Mouse (Mus musculus) CH12.LX (cell line): ENCODE data around the gene AC141477.1. TPM values are rescaled to one million over a fixed set of nuclear protein-coding genes. Genes with fewer than 3 reads are reported as not detected.

Experiments used
- DNase-seq: peaks from one replicate; pipeline ENCODE4 v3.0.0-alpha.2; 2013; ENCODE audit errors: extremely low read depth
- H3K27ac ChIP-seq: 2 replicates; pipeline ENCODE4 v1.5.1; 2012; ENCODE audit warnings: low read depth, mild to moderate bottlenecking, control low read depth, moderate library complexity; ENCODE audit not compliant: insufficient read depth
- H3K27me3 ChIP-seq: replicated peaks from 2 replicates; pipeline ENCODE3; 2012; ENCODE audit warnings: inconsistent platforms
- H3K36me3 ChIP-seq, 2 experiments: replicated peaks in 1 of 2; 2 replicates each; pipeline versions ENCODE3 to v1.6.1; 2012; ENCODE audit warnings: inconsistent platforms in 1 of 2, low read length in 1 of 2, mild to moderate bottlenecking in 1 of 2, mixed read lengths in 1 of 2, moderate library complexity in 1 of 2; ENCODE audit not compliant: control insufficient read depth in 1 of 2, insufficient read depth in 1 of 2
- H3K4me1 ChIP-seq, 2 experiments: 2 replicates each; pipeline ENCODE4 v1.6.1; 2012; ENCODE audit warnings: inconsistent platforms in 1 of 2, moderate library complexity in 1 of 2; ENCODE audit not compliant: insufficient read depth in 2 of 2, control insufficient read depth in 1 of 2
- H3K4me2 ChIP-seq: 2 replicates; pipeline ENCODE4 v1.6.1; 2012; ENCODE audit warnings: low read depth, mild to moderate bottlenecking, control low read depth; ENCODE audit not compliant: poor library complexity, insufficient read depth, severe bottlenecking
- H3K4me3 ChIP-seq, 3 experiments: fragments of 150-350 bp in 1 of 3; sonication (generic) in 1 of 3; replicated peaks in 1 of 3; 2 replicates each; pipeline versions ENCODE3 to v1.5.1; 2011 to 2012; ENCODE audit warnings: low read depth in 2 of 3, low read length in 2 of 3, mild to moderate bottlenecking in 2 of 3, moderate library complexity in 2 of 3, control low read depth in 1 of 3, improper control_type of control experiment in 1 of 3, inconsistent platforms in 1 of 3, mixed read lengths in 1 of 3; ENCODE audit not compliant: poor library complexity in 1 of 3
- H3K79me2 ChIP-seq: replicated peaks from 2 replicates; pipeline ENCODE4 v1.6.1; 2012; ENCODE audit warnings: mild to moderate bottlenecking, moderate library complexity; ENCODE audit not compliant: control insufficient read depth, poor library complexity, insufficient read depth, severe bottlenecking; ENCODE audit errors: extremely low read depth
- H3K9ac ChIP-seq: 2 replicates; pipeline ENCODE4 v1.6.1; 2012; ENCODE audit warnings: low read depth, mild to moderate bottlenecking, control low read depth, moderate library complexity; ENCODE audit not compliant: insufficient read depth
- H3K9me3 ChIP-seq: replicated peaks from 2 replicates; pipeline ENCODE3; 2012; ENCODE audit warnings: low read length, inconsistent platforms, mixed read lengths
- BHLHE40 ChIP-seq: IDR thresholded peaks from 2 replicates; pipeline ENCODE4 v1.6.1; 2011; ENCODE audit warnings: mild to moderate bottlenecking, low read depth, low read length, improper control_type of control experiment
- CHD1 ChIP-seq: IDR thresholded peaks from 2 replicates; pipeline ENCODE4 v1.6.1; 2012; ENCODE audit warnings: low read depth, low read length, improper control_type of control experiment, inconsistent platforms
- CHD2 ChIP-seq: IDR thresholded peaks from 2 replicates; pipeline ENCODE4 v1.6.1; 2011; ENCODE audit warnings: low read length, improper control_type of control experiment
- CTCF ChIP-seq, 2 experiments: IDR thresholded peaks in 1 of 2; conservative IDR thresholded peaks in 1 of 2; 2 replicates each; pipeline ENCODE4 v1.5.1; 2011 to 2012; ENCODE audit warnings: low read depth in 2 of 2, low read length in 2 of 2, improper control_type of control experiment in 1 of 2, inconsistent platforms in 1 of 2, mild to moderate bottlenecking in 1 of 2, moderate library complexity in 1 of 2
- E2F4 ChIP-seq: IDR thresholded peaks from 2 replicates; pipeline ENCODE4 v1.6.1; 2011; ENCODE audit warnings: low read depth, low read length, improper control_type of control experiment; ENCODE audit not compliant: insufficient replicate concordance
- EP300 ChIP-seq: IDR thresholded peaks from 2 replicates; pipeline ENCODE4 v1.6.1; 2011; ENCODE audit warnings: low read length, improper control_type of control experiment
- ETS1 ChIP-seq: conservative IDR thresholded peaks from 2 replicates; pipeline ENCODE4 v1.6.1; 2012; ENCODE audit warnings: low read depth, mild to moderate bottlenecking, inconsistent platforms, low read length, improper control_type of control experiment, moderate library complexity
- IRF4 ChIP-seq: IDR thresholded peaks from 2 replicates; pipeline ENCODE4 v1.6.1; 2014; ENCODE audit warnings: low read depth, mild to moderate bottlenecking, inconsistent platforms, low read length, improper control_type of control experiment
- JUN ChIP-seq: IDR thresholded peaks from 2 replicates; pipeline ENCODE4 v1.6.1; 2011; ENCODE audit warnings: low read depth, mild to moderate bottlenecking, low read length, improper control_type of control experiment, moderate library complexity; ENCODE audit not compliant: insufficient read depth
- JUND ChIP-seq: conservative IDR thresholded peaks from 2 replicates; pipeline ENCODE4 v1.6.1; 2011; ENCODE audit warnings: low read depth, low read length, improper control_type of control experiment
- MAFK ChIP-seq: IDR thresholded peaks from 2 replicates; pipeline ENCODE4 v1.6.1; 2011; ENCODE audit warnings: low read length, improper control_type of control experiment; ENCODE audit not compliant: insufficient replicate concordance
- MAZ ChIP-seq: IDR thresholded peaks from 2 replicates; pipeline ENCODE4 v1.6.1; 2012; ENCODE audit warnings: low read depth, mild to moderate bottlenecking, inconsistent platforms, low read length, improper control_type of control experiment, moderate library complexity
- NELFE ChIP-seq: IDR thresholded peaks from 2 replicates; pipeline ENCODE4 v1.6.1; 2011; ENCODE audit warnings: low read depth, low read length, improper control_type of control experiment
- NRF1 ChIP-seq: IDR thresholded peaks from 2 replicates; pipeline ENCODE4 v1.6.1; 2014; ENCODE audit warnings: low read depth, mild to moderate bottlenecking, inconsistent platforms, low read length, improper control_type of control experiment, moderate library complexity
- PAX5 ChIP-seq: IDR thresholded peaks from 2 replicates; pipeline ENCODE4 v1.6.1; 2012; ENCODE audit warnings: low read length, inconsistent platforms, mixed read lengths
- RAD21 ChIP-seq: IDR thresholded peaks from 2 replicates; pipeline ENCODE4 v1.6.1; 2011; ENCODE audit warnings: low read depth, mild to moderate bottlenecking, low read length, improper control_type of control experiment, moderate library complexity
- RCOR1 ChIP-seq: conservative IDR thresholded peaks from 2 replicates; pipeline ENCODE4 v1.6.1; 2012; ENCODE audit warnings: low read depth, mild to moderate bottlenecking, inconsistent platforms, low read length, improper control_type of control experiment
- SIN3A ChIP-seq: IDR thresholded peaks from 2 replicates; pipeline ENCODE4 v1.6.1; 2012; ENCODE audit warnings: low read length, improper control_type of control experiment, inconsistent platforms
- SMC3 ChIP-seq: IDR thresholded peaks from 2 replicates; pipeline ENCODE4 v1.6.1; 2011; ENCODE audit warnings: low read depth, low read length, improper control_type of control experiment
- TBP ChIP-seq: conservative IDR thresholded peaks from 2 replicates; pipeline ENCODE4 v1.6.1; 2011; ENCODE audit warnings: low read depth, low read length, improper control_type of control experiment
- USF1 ChIP-seq: IDR thresholded peaks from 2 replicates; pipeline ENCODE4 v1.6.1; 2014; ENCODE audit warnings: low read depth, mild to moderate bottlenecking, inconsistent platforms, low read length, improper control_type of control experiment
- USF2 ChIP-seq: conservative IDR thresholded peaks from 2 replicates; pipeline ENCODE4 v1.6.1; 2011; ENCODE audit warnings: low read depth, low read length, improper control_type of control experiment
- ZKSCAN1 ChIP-seq: IDR thresholded peaks from 2 replicates; pipeline ENCODE4 v1.6.1; 2012; ENCODE audit warnings: low read depth, inconsistent platforms, low read length, improper control_type of control experiment, borderline replicate concordance
- ZMIZ1 ChIP-seq: IDR thresholded peaks from 2 replicates; pipeline ENCODE4 v1.6.1; 2012; ENCODE audit warnings: low read depth, mild to moderate bottlenecking, inconsistent platforms, low read length, improper control_type of control experiment
- dilution Hi-C: fragments of 300-500 bp; cut with MboI; formaldehyde crosslinking; loops from 2 replicates; pipeline ENCODE4 v1.14.3; 2020; ENCODE audit warnings: low sequenced_read_pairs; ENCODE audit not compliant: extremely low pct_unique_long_range_greater_than_20kb, extremely low pct_ligation_motif_present
- in situ Hi-C: fragments of 300-500 bp; cut with MboI; formaldehyde crosslinking; loops from 3 replicates; pipeline ENCODE4 v1.14.3; 2019; ENCODE audit warnings: low sequenced_read_pairs, low pct_ligation_motif_present, low pct_unique_long_range_greater_than_20kb, mixed read lengths
- polyA plus RNA-seq: library from polyadenylated mRNA; unstranded; fragments of >175 nt; gene quantifications from 2 replicates; pipeline ENCODE4 v1.2.1, GENCODE M21; 2012; ENCODE audit warnings: low read depth; ENCODE audit not compliant: insufficient read length
- total RNA-seq, 2 experiments: library from RNA; depleted of rRNA; stranded (reverse); fragments of 300-350 nt in 1 of 2; fragments of >200 nt in 1 of 2; gene quantifications; 2 replicates each; pipeline ENCODE4 v1.2.3; 2012 to 2014

Gene AC141477.1
- total and polyA plus RNA-seq, 3 experiments = not detected

DNA sequence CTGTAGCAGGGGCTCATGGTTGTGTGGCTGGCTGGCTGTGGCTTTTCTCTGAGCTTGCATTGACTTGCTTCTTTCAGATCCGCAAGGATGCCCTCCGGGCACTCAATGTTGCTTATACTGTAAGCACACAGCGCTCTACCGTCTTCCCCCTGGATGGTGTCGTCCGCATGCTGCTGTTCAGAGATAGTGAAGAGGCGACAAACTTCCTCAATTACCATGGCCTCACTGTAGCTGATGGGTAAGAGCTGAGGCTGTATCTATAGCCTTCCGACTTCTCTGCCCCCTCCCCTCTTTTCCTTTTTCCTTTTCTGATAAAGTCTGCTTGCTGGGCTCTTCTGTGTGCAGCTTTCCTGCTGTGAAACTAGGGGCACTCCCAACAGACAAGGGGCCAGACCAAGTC is 48.0 kb upstream of the AC141477.1 start:
- Histone ChIP-seq H3K27ac (no peak overlapping the region), H3K27me3 (no peaks in the 10 kb centered on the region), H3K36me3 (peaks cover 71 to 89% of the 10 kb centered on the region in 2 experiments), H3K9me3 (no peaks in the 10 kb centered on the region), H3K4me3 (no peak overlapping the region), H3K9ac (no peak overlapping the region), H3K4me2 (no peak overlapping the region), H3K79me2 (no peaks in the 10 kb centered on the region), H3K4me1 (peaks cover 9 to 11% of the 10 kb centered on the region in 2 experiments; a peak in 3 of 4 replicates)
- in situ Hi-C loops = no loop called here
- dilution Hi-C loops = no loop called here
- no peak for DNase-seq
- TF ChIP-seq CHD1 (no peak), JUN (no peak), ZKSCAN1 (no peak), SMC3 (no peak), ETS1 (no peak), USF2 (no peak), USF1 (no peak), BHLHE40 (no peak), SIN3A (no peak), ZMIZ1 (no peak), PAX5 (no peak), MAFK (no peak), CTCF (conservative IDR thresholded peaks at IDR 0.05 in 1 of 2, IDR thresholded peaks at IDR 0.05 in 1 of 2; ENCODE audit: low read depth in 2 of 2, low read length in 2 of 2) (no peak), JUND (no peak), NELFE (no peak)

DNA sequence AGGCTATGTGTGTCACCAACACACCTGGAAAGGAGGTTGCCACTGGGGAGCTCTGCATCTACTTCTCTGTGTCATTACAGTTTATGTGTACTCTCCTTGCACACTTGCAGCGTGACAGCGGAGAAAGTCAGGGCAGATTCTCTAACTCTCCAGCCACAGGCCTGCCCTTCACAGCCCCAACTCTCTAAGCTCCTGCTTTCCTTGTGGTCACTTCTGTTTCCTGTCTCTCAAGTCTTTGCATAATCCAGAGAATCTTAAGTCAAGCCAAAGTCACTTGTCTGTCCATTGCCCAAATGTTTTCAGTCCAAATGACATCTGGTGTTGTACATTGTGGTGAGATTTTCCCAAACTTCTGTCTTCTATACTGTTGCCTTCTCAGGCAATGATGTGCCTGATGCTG is 46.1 kb upstream of the AC141477.1 start:
- Histone ChIP-seq H3K79me2 (no peaks in the 10 kb centered on the region), H3K36me3 (peaks cover 77 to 93% of the 10 kb centered on the region in 2 experiments), H3K4me3 (no peak overlapping the region), H3K27me3 (no peaks in the 10 kb centered on the region), H3K4me2 (no peak overlapping the region), H3K9me3 (no peaks in the 10 kb centered on the region), H3K4me1 (peaks cover 9 to 11% of the 10 kb centered on the region in 2 experiments; a peak in 3 of 4 replicates), H3K27ac (0 out of 2 replicates have a peak overlapping the region, but pooled peaks have one; percentile 18), H3K9ac (no peak overlapping the region)
- dilution Hi-C loops = no loop called here
- in situ Hi-C loops = no loop called here
- DNase-seq = no peak
- no peak for TF ChIP-seq NRF1
- TF ChIP-seq E2F4 = no peak
- TF ChIP-seq USF2 = no peak
- TF ChIP-seq CHD2 = no peak
- no peak for TF ChIP-seq EP300
- TF ChIP-seq RAD21 = no peak
- TF ChIP-seq MAZ = no peak
- no peak for TF ChIP-seq SMC3
- no peak for TF ChIP-seq CTCF (conservative IDR thresholded peaks at IDR 0.05 in 1 of 2, IDR thresholded peaks at IDR 0.05 in 1 of 2; ENCODE audit: low read depth in 2 of 2, low read length in 2 of 2)
- TF ChIP-seq ZMIZ1 = no peak
- TF ChIP-seq IRF4 = no peak
- TF ChIP-seq ZKSCAN1 = no peak
- TF ChIP-seq RCOR1 = no peak
- no peak for TF ChIP-seq NELFE
- TF ChIP-seq TBP = no peak
